Mouse (Mus musculus) embryo, embryonic 9.5 days (tissue): ENCODE measurements around the gene 1700069L16Rik.

ENCODE experiments used
- DNase-seq: peaks from one replicate; pipeline ENCODE4 v3.0.0-alpha.2; 2017; ENCODE audit errors: extremely low spot score

1700069L16Rik gene

DNA sequence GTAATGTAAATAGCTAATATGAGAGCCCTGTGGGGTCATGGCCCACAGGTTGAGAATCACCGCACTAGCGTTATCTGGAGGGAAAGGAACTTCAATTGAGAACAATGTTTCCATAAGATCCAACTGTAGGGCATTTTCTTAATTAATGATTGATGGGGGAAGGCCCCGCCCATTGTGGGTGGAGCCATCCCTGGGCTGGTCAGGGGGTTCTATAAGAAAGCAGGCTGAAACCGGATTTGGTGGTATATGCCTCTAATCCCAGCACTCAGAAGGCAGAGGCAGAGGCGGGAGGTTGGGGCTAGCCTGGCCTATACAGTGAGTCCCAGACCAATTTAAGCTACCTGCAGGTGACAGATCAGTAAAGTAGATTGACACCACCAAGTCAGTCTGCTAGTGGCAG lies 9.8 kb upstream of the 1700069L16Rik start:
- DNase-seq, result no peak

GRCm38 (mm10) chr5:113732182-113732581 lies 7.6 kb upstream of the 1700069L16Rik start:
- no peak for DNase-seq

DNA sequence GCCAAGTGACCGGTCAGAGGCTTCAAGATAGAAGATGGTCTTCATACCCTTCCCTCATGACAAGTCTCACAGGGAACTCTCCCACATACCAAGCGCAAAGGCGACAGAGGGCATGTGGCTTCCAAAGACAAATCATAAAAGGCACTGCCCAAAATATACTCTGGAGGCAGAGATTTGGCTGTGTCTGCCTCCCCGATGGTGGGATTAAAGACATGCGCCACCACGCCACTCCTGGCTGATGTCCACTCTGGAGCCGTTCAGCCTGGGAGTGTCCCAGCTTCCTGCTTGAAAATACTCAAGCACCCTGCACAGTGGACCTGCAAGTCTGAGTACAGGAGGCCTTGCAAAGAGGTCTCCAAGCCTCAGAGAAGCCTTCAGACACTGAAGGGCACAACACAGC lies 6.6 kb upstream of the 1700069L16Rik start:
- no peak for DNase-seq

GRCm38 (mm10) chr5:113730641-113731121 lies 6.1 kb upstream of the 1700069L16Rik start:
- DNase-seq, result no peak

DNA sequence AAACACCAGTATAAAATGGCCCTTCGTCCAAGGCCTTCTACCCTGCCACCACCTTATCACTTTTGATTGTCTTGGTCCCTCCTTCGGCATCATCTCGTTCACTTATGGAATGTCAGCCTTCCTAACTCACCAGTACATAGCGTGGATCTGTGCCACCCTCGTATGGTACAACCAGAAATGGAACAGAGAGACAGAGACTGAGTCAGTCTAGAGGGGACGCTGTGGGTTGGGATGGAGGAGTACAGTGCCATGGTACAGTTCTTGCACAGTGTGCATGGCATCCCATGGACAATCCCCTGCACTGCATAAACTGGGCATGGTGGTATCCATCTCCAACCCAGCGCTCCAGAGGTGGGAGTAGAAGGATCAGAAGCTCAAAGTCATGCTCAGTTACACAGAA lies 4.1 kb upstream of the 1700069L16Rik start:
- DNase-seq, result no peak

GRCm38 (mm10) chr5:113728011-113728410 lies 3.4 kb upstream of the 1700069L16Rik start:
- DNase-seq, result no peak

GRCm38 (mm10) chr5:113727238-113727637 lies 2.7 kb upstream of the 1700069L16Rik start:
- DNase-seq, result no peak

DNA sequence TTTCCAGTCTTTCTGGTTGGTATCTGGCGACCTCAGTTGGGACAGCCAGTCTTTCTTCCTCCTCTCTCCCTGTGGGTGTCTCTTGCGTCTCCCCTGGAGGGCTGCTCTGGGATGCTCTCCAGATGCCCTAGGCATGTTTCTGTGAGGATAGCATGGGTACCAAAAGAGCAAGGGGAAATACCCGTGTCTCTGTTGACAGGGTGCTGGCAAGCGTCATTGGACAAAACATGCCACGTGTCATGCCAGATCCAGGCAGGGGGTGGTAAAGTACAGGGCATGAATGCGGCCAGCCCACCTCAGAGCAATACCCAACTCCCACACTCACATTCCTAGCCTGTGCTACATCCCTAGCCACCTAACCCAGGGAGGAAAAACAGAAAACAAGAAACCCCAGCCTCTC lies 2.0 kb upstream of the 1700069L16Rik start:
- DNase-seq, result no peak

DNA sequence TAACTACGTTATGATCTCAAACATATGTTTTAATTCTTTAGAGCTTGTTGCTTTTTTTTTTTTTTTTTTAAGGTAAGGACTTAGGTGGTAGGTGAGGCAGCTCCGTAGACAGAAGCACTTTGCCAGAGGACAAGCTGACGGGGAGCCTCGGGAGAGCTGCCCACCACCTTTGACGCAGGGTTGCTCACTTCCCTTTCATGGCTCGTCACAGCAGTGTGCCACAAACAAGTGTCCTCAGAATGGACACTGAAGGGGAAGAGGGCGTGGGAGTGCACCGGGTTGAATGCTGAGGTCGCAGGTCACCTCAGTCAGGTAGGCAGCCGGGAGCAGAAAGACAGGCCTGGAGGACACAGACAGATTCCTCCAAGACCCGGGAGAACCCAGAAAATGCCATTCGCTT lies 845 bp upstream of the 1700069L16Rik start:
- DNase-seq, result no peak

DNA sequence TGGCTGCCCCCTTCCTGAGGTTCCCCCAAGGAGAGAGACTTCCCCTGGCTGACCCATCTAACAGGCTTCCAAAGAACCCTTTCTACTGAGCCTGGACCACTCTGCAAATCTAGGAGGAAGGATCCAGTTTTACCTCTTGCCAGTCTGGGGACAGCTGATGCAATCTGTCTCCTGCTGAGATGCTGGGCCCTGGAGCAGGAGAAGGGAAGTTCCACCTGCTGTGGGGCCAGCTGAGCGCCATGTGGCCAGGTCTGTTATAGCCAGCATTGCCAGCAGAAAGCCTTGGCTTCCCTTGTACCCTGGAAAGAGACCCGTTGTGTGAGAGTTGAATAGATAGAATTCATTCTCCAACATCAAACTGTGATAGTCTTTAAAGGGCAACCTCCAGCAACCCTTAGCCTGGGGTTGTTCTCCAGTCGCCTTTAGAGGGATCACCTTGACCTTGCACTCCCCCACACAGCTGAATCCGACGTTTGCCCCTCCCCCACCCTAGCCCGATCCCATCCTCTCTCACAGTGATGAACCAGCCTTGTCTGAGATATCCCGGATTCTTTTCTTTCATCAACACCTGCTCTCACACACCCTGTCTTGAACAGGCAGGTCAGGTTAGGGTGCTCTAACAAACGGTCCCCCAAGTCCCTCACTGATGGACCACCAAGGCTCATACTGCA lies 870 bp downstream of the 1700069L16Rik start:
- DNase-seq, result no peak

DNA sequence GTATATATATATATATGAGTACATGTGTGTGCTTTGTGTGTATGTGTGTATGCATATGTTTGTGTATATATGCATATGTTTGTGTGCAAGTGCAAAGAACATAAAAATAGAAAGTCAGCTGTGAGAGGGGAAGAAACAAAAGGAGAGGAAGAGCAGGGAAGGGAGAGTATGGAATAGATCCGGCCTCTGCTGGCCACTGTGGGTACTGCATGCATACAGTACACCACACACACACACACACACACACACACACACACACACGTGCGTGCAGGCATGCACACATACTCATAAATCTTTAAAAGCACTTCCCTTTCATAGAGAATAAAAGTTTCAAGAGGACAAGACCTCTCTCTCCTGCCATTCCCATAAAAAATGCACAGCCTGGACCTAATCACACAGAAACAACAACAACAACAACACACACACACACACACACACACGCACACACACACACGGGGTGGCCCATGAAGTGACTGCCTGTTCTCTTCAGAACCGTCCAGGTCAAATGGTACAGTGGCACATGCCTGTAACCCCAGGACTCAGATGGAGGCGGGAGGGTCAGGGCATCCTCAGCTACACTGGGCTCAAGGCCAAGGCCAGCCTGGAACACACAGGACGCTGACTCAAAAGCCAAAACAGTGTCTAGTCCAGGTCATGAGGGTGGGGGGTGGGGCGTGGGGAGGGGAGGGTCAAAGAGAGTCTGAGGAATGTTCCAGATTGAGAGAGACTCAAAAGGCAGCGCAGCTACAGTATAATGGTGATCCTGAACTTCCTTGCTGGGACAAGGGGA lies 2.2 kb downstream of the 1700069L16Rik start:
- DNase-seq, result no peak

GRCm38 (mm10) chr5:113719221-113719661 lies 5.3 kb downstream of the 1700069L16Rik start:
- DNase-seq, result no peak

DNA sequence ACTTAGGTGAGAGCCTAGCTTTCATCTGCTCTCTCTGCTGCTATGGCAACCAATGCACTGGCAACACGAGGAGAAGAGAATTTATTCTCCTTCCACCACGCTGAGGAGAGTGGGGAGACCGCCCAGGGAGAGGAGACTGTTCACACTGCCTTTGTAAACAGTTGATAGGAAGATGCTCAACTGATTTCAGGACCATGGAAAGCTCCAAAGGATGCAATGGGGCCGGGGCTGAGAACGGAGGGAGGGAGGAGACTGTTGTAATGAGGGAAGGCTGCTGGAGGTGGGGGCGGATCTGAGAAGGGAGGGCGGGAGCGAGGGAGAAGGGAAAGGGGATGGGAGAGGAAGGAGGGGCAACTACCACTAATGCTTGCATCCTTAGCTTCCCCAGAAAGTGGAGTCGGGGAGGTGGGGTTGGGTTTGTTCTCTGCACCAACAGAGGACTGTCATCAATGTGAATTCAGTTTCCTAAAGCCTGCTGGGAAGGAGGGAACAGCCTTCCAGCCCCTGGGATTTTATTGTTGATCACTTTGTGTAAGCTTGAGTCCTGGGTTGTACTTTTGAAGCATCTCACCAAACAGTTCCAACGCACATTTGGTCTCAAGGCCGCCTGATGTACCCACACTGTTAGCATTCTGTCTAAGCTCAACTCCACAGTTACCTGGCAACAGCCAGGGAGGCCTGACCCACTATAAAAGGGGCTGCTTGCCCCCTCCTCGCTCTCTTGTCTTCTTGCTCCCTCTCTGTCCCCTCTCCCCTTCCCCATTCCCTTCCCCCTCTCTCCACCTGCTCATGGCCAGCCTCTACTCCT lies 7.8 kb downstream of the 1700069L16Rik start:
- DNase-seq, result peak; percentile 82

GRCm38 (mm10) chr5:113712861-113713260 lies 11.7 kb downstream of the 1700069L16Rik start:
- DNase-seq, result no peak

DNA sequence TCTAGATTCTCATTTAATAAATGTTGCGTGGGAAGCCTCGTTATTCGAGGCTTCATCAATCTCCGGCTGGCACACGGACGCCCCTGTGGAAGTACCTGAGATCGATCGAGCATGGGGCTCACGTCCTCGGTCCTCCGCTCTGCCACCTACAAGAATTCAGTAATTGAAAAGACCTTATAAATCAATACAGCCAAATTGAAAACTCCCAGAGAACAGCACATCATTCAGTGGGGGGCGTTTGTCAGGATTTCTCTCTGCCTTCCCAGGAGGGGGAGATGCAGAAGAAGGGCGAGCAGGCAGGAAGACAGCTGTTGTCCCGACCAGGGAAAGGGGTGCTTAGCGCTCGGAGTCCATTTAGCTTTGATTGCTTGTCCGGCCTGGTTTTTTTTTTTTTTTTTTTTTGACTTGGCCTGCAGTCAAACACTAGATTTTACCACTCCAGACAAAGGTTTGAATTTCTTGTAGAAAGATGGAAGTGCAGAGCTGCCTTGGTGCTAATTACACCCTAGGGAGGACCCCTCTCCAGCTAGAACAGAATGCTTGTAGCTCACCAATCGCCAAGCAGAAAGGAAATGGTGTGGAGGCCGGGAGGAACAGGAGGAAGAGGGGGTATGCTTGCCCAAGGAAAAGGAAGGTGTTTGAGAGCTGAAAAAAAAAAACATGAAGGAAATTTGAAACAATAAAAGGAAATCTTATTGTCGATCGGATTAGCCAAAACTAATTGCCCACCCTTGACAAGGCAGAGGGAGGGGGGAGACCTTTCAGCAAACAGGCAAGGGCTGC lies 20.6 kb downstream of the 1700069L16Rik start:
- no peak for DNase-seq

DNA sequence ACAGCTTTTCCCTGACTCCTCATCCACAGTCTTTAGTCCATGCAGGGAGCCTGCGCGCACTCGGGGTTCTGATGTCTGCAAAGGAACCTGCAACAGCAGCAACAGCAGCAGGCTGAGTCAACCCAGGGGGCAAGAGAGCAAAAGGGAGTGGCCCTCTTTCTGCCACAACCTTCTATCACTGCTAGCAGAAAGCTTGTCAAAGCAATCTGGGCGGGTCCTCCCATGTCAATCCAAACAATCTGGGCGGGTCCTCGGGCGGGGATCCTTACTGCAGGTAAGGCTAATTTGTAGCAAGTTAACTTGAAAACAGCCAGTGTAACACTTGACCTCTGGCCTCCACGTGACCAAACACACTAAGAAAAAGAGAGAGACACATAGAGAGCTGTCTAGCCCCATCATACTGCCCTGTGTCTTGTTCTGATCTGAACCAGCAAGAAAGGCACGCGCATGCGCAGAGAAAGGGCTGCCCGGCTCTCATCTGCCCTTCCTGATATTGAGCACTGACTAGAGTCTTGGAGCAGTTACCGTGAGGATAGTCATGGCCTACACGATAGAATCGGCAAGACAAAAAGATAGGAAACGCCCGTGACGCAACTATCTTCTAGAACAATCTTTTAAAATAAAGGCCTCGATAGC lies 24.1 kb downstream of the 1700069L16Rik start:
- DNase-seq, result no peak

DNA sequence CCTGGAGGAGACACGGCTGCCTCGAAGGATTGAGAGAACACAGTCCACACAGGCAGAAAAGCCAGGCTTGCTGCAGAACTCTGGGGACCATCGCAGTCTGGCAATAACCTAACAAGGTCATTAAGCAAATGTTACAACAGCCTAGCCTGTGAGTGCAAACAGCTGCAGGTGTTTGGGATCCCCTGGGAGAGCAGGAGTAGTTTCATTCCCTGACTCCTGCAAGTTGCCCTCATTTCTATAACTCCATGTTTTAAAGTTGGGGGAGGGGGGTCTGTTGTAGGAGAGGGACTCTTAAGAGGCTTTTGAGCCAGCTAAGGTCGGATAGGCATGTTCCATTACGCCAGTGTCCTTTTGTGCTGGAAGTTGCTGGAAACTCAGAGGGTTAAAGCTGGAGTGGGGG lies 30.2 kb downstream of the 1700069L16Rik start:
- no peak for DNase-seq

GRCm38 (mm10) chr5:113694000-113694399 lies 30.6 kb downstream of the 1700069L16Rik start:
- DNase-seq, result no peak

- no peak for DNase-seq
Observed at GRCm38 (mm10) chr5:113693196-113693755, 31.3 kb downstream of the 1700069L16Rik start.

GRCm38 (mm10) chr5:113690866-113691265 lies 33.7 kb downstream of the 1700069L16Rik start:
- no peak for DNase-seq
